Mouse (Mus musculus) kidney, embryonic 14.5 days (tissue): Measurements from ENCODE around the gene Plac9a. TPM values are rescaled to one million over a fixed set of nuclear protein-coding genes. Genes with fewer than 3 reads are reported as not detected.

Experiments
- polyA plus RNA-seq: library from polyadenylated mRNA; unstranded; fragments of >200 nt; fragmentation: Nextera tagmentation; extraction: Ambion mirVana; gene quantifications from 2 replicates; pipeline ENCODE4 v1.2.1, GENCODE M21; 2014

The Plac9a gene
- polyA plus RNA-seq, 1 experiment from 2014 or later, result 0.62 TPM

Other genes with a start within 250 kb of the Plac9a start
- gene Ppif, start 208.9 kb downstream of the Plac9a start, polyA plus RNA-seq, result 44.4 and 46.6 TPM in 2 replicates
- 17.0 and 24.0 TPM in 2 replicates for gene Zcchc24, start 134.1 kb downstream of the Plac9a start, polyA plus RNA-seq
- gene Anxa11, start 60.9 kb downstream of the Plac9a start, polyA plus RNA-seq, result 29.1 and 44.5 TPM in 2 replicates
- 3.9 and 4.4 TPM in 2 replicates for gene Tmem254a, start 24.6 kb upstream of the Plac9a start, polyA plus RNA-seq
- gene Cphx1, start 35.2 kb upstream of the Plac9a start, polyA plus RNA-seq, result 0.26 TPM in 1 of 2 replicates, not detected in the other
- gene Duxbl1, start 75.5 kb upstream of the Plac9a start, polyA plus RNA-seq, result 1.2 and 1.9 TPM in 2 replicates
- 11.8 and 21.2 TPM in 2 replicates for gene Gm9780, start 139.6 kb upstream of the Plac9a start, polyA plus RNA-seq
- gene Tmem254c, start 164.3 kb upstream of the Plac9a start, polyA plus RNA-seq, result 41.4 and 41.7 TPM in 2 replicates
- not detected in 2 replicates for gene Cphx2, start 178.4 kb upstream of the Plac9a start, polyA plus RNA-seq
- not detected in 2 replicates for gene Cphx3, start 179.2 kb upstream of the Plac9a start, polyA plus RNA-seq
- gene Duxbl2, start 215.2 kb upstream of the Plac9a start, polyA plus RNA-seq, result 1.8 and 2.1 TPM in 2 replicates